Mouse (Mus musculus) megakaryocyte, embryonic 14.5 days (primary cell): ENCODE measurements at regions not wholly inside any gene's neighbourhood (a gene's known extent, or its start where the extent isn't known, plus 50 kb on each side); places are given as distances from the start of the nearest gene placed in this dataset.

Experiments used
- H3K27me3 ChIP-seq: replicated peaks from 2 replicates; pipeline ENCODE3; 2012; ENCODE audit warnings: inconsistent platforms
- H3K36me3 ChIP-seq: replicated peaks from 2 replicates; pipeline ENCODE3; 2012; ENCODE audit warnings: low read length, inconsistent platforms, mixed read lengths
- H3K4me1 ChIP-seq: 2 replicates; pipeline ENCODE4 v1.6.1; 2012; ENCODE audit warnings: inconsistent platforms
- H3K4me3 ChIP-seq: replicated peaks from 2 replicates; pipeline ENCODE3; 2012; ENCODE audit warnings: moderate library complexity, mild to moderate bottlenecking, inconsistent platforms
- H3K9me3 ChIP-seq: 2 replicates; pipeline ENCODE4 v1.6.1; 2012; ENCODE audit warnings: inconsistent platforms
- FLI1 ChIP-seq: IDR thresholded peaks from 2 replicates; pipeline ENCODE4 v1.6.1; 2012; ENCODE audit warnings: low read length, inconsistent platforms, mixed read lengths
- GATA1 ChIP-seq: IDR thresholded peaks from 3 replicates; pipeline ENCODE4 v1.6.1; 2012; ENCODE audit warnings: mixed read lengths, low read length, inconsistent platforms, borderline replicate concordance

DNA sequence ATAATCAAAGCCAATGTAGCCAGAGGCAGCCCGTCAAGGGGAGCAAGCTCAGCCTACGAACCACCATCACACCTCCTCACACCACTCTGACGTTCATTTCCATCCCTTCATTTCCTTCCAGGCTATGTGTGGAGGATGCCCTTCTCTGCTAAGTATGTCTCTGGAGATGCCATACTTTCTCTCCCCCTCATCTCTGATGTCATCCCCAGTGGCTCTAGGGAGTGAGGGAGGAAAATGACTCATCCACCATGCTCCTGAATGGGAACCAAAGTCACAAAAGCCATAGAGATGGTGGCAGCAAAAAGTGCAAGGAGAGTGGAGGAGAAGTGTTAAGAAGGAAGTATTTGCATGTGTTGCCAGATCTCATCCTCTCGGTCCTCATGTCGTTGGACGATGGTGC, 134.0 kb upstream of the Rims1 start:
- no peaks in the 10 kb centered on the region for H3K27me3 ChIP-seq
- peak overlapping the region; percentile 28 for H3K4me3 ChIP-seq
- H3K9me3 ChIP-seq: peaks cover 7% of the 10 kb centered on the region
- TF ChIP-seq GATA1: no peak
- TF ChIP-seq FLI1: no peak
- no peaks in the 10 kb centered on the region for H3K36me3 ChIP-seq
- H3K4me1 ChIP-seq: no peaks in the 10 kb centered on the region

DNA sequence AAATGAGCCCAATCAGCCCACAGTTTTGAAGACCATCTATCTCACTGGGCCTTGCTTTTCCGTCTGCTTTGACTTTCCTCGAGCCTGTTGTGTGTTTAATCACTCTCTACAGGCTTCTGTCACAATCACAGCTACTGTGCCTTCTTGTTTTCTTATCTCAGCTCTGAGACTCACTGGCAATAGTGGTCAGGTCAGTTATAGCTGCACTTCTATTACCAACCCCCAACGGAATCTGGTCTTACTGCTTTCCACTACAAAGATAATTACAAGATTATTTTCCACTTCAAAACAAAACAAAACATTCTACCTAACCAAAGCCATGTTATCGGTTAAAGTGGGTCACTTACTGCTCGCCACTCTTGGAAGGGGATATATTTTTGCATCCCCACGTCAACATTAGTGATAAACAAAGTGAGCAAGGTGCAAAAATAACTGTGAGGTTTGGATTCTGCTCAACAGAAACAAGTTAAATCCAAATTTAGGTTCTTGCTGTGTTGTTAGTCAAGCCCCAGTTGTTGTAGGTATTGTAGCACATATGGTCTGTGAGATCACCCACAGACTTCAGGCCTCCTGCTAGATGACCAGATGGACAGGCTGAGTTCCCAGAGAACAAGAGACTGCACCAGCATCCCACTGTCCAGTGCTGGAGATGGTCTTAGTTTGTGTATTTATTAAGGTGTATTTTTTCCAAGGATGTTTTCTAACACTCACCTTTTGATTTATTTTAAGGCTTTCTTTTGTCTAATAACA, 125.5 kb upstream of the Rims1 start:
- no peaks in the 10 kb centered on the region for H3K9me3 ChIP-seq
- H3K4me3 ChIP-seq: no peak overlapping the region
- H3K27me3 ChIP-seq: no peaks in the 10 kb centered on the region
- TF ChIP-seq FLI1 (no peak), GATA1 (no peak)
- no peaks in the 10 kb centered on the region for H3K36me3 ChIP-seq
- no peaks in the 10 kb centered on the region for H3K4me1 ChIP-seq

DNA sequence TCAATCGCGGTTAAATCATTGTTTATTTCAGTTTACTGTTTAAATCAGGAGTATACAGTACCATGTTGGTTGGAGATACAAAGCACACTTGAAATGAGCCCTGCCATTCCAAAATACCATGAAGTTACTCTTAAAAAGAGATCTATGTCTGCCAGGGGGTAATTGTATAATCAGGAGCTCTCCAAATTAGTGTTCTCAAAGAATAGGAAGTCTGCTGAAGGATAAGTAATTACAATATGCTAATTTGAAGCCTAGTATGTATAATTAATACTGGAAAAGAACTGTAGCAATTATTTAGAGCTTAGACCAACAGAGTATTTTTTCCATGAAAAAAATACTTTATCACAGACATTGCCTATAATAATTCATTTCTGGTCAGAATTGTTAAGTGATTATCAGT, 97.2 kb upstream of the Rims1 start:
- TF ChIP-seq GATA1 (no peak), FLI1 (no peak)
- H3K27me3 ChIP-seq: no peaks in the 10 kb centered on the region
- H3K4me1 ChIP-seq: no peaks in the 10 kb centered on the region
- H3K4me3 ChIP-seq: no peak overlapping the region
- H3K9me3 ChIP-seq: peaks cover 8% of the 10 kb centered on the region; the same call in 1 of the 2 replicates
- no peaks in the 10 kb centered on the region for H3K36me3 ChIP-seq

DNA sequence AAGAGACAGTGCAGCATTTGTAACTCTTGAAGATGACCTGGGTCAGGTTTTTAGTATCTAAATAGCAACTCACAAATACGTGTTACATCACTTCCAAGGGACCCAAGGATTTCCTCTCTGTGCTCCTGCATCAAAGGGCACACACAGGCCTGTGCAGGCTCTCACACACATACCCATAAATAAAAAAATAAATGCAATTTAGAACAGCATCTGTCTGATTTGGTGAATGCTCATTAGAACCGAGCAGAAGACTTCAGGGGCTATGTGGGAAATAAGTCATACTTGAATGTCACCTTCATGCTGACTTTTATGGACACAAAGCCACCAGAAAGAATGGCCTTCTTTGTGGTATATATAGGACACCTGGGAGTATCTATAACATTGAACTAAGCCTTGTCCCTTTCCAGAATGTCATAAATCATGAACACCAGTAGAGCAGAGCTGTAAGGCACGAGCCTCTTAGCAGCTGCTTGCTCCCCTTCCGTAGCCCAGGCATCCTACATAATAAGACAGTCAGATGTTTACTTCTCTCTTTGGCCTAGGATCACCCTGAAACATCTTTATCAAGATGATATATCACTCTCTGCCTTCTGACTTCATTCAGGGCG, 95.3 kb upstream of the Rims1 start:
- Histone ChIP-seq H3K27me3 (no peaks in the 10 kb centered on the region), H3K4me3 (no peak overlapping the region), H3K4me1 (no peaks in the 10 kb centered on the region), H3K36me3 (no peaks in the 10 kb centered on the region), H3K9me3 (peaks cover 11% of the 10 kb centered on the region; the same call in 1 of the 2 replicates)
- TF ChIP-seq GATA1 (no peak), FLI1 (no peak)

DNA sequence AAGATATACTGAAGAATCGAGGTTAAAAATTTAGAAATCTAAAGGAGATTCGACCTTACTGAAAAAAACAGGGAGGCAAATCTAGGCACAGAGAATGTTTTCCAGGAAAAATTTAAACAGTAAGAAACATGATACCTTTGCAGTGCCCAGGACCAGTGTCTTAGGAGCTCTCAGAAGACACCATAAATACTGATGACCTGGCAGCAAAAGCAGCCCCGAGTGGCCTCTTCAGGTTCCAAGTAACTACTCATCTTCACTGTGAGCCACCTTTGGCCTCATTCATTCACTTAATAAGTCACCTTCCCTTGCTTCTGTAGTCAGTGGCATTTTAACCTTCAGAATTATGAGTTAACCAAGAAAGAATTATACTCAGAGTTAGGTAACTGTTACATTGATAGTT, 89.3 kb upstream of the Rims1 start:
- H3K9me3 ChIP-seq: 0 out of 2 replicates have a peak, but pooled peaks cover 8% of the 10 kb centered on the region
- no peaks in the 10 kb centered on the region for H3K36me3 ChIP-seq
- no peak for TF ChIP-seq GATA1
- no peak for TF ChIP-seq FLI1
- no peaks in the 10 kb centered on the region for H3K4me1 ChIP-seq
- H3K4me3 ChIP-seq: no peak overlapping the region
- no peaks in the 10 kb centered on the region for H3K27me3 ChIP-seq

DNA sequence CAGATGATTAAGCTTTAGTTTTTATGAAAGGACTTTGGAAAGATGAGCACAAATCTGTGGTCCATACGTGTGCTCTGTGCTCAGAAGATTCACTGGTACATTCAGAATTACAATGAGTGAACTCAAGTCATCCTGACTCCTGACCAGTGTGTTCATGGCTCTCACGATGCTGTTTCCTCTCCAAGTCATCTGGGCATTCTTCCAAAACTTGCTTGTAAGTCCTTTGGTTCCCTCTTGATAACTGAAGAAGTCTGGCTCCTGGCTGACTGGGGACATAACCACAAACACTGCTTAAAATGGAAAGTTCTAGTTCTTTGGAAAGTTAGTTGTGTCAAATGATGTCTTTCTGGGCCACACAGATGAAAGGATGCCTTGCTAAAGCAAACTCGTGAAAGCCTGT, 57.2 kb upstream of the Rims1 start:
- no peaks in the 10 kb centered on the region for H3K36me3 ChIP-seq
- H3K4me3 ChIP-seq: no peak overlapping the region
- no peak for TF ChIP-seq GATA1
- no peak for TF ChIP-seq FLI1

More for the DNA sequence above, 57.2 kb upstream of the Rims1 start:
- Histone ChIP-seq H3K4me1 (no peaks in the 10 kb centered on the region), H3K27me3 (no peaks in the 10 kb centered on the region), H3K9me3 (no peaks in the 10 kb centered on the region; the same call in 1 of the 2 replicates)
